Mouse (Mus musculus): ENCODE measurements around the gene Dbn1. TPM values are rescaled to one million over a fixed set of nuclear protein-coding genes. Genes with fewer than 3 reads are reported as not detected.

Gene Dbn1
- total RNA-seq, 2 experiments from 2014 or later, result 16.0 to 18.0 TPM

DNA sequence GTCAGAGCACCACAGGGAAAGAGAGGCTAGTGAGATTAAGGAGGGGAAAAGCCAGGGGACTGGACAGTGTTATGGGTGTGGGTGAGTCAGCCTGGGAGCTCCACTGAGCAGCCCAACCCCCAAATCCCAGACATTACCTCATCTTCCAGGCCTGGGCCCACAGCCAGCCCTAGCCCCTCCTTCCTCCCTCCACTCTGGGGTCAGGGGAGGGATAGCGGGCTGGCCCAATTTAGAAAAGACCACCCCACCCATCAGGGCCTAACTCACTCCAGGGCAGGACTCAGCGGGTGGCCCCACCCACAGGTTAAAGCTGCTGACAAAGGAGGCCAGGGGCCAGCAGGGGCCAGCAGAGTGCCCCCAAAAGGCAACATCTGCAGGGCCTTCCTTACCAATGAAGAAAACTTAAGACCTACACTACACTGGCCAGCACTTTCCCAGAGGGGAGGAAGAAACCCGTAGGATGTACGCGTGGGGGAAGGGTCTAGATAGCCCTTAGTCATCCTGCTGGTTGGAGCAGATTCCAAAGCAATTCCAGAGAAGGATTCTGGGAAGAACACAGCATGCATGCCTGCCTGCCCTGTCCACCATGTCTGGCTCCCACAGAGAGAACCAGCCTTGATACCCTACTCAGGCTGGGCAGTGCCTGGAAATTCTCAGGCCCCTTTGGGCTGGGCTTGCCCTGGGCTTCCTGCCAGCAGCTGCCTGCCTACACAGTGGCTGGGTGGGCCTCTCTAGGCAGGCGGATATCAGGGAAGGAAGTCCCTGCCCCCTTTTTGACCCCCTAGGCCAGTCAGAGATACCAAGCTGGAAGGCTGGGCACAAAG is 23.0 kb upstream of the Dbn1 start:
- DNase-seq, result peak; percentile 69 to 84

DNA sequence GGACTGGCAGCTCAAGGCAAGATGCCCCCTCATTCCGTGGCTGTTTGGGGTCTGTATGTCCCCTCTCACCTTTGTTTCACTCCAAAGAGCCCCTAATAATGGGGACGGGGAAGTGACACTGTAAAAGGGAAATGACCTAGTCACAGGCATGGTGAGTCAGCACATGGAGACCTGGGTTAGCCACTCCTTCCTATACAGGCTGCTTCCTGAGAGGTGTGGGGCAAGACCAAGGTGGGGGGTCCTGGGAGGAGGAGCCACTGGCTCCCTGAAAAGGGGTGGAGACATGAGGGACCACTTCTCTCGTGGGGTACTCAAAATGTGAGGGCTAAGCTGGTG is 22.4 kb upstream of the Dbn1 start:
- DNase-seq, result no peak

DNA sequence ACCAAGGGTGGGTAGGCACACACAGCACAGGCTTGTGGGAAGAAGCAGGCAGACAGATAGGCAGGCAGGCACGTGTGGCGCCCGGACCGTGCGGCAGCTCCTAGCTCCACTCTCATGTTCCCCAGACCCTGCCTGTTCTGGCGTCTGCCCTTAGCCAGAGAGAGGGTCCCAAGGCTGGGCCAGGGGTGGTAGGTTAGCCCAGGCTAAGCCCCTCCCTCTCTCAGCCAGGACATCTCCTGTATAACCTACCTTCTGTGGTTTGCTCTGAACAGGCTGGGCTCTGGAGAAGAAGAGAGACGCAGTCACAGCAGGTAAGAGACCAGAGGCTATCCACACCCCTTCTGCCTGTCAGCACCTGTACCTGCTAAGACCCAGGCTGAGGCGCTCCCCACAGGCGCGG is 20.6 kb upstream of the Dbn1 start:
- DNase-seq, result no peak

DNA sequence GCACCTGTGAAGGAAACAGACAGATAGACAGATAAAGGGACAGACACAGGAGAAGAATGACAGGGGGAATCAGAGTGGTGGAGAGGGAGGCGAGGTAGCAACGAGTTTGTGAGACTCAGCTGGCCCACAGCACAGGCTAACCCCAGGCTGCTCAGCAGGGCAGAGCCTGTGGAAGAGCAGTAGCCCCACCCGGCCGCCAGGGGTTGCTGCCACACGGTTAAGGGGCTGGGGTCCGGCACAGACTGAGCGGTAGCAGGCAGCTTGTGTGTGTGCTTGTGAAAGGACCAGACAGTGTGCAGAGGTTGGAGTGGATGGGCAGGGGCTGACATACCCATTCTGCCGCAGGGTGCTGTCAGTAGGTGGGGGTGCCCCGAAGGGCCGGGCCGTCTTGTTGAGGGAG is 20.0 kb upstream of the Dbn1 start:
- DNase-seq, result no peak

DNA sequence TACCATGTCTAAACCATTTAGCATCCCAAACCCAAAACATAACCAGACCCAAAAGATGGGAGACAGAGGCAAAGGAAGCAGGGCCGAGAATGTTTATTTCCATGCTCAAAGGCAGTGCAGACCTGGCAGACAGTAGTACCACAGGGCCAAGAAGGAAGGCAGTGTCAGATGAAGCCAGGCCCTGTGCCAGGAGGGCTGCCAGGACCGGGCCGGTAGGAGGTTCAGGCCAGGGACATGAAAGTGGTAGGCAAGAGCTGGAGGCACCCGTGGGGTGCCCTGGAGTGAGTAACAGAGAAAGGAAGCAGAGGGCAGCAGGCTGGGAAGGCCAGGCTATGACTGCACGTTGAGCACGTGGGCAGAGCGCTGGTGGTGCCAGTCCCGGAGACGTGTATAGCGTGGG is 18.8 kb upstream of the Dbn1 start:
- DNase-seq, result peak in 1 of 2 experiments; percentile 55

DNA sequence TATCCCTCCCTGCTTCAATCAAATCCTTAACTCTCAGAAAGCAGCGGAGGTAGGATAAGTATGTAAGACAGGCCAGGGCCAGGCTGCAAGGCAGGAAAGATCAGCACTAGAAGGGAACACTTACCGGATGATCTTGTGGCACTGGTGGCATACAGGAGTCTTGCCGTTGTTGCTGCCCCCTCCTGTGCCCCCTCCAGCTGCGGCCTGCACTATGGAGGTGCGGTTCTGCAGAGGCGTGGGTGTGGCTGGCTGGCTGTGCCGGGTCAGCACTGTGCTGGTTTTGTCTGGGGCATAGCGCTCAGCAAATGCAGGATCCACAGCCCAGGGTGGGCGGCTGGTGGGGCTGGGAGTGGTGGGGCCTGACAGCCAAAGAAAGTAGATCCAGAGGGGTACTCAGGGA is 17.9 kb upstream of the Dbn1 start:
- DNase-seq, result no peak

DNA sequence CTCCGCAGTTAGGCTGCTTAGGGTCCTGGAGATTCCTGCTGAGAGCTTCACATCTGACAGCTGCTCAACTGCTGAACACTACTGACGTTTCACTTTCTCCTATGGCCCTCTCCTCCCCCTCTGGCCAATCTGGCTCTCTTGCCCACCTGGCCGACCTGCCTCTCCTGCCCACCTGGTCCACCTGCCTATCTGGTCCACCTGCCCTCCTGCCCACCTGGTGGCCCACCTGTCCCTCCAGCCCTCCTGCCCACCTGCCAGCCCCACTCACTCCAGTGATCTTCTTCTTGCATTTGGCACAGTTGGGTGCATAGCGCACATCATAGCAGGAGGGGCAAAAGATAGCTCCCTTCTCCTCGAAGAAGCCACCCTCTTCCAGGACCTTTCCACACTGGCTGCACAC is 16.5 kb upstream of the Dbn1 start:
- DNase-seq, result no peak

DNA sequence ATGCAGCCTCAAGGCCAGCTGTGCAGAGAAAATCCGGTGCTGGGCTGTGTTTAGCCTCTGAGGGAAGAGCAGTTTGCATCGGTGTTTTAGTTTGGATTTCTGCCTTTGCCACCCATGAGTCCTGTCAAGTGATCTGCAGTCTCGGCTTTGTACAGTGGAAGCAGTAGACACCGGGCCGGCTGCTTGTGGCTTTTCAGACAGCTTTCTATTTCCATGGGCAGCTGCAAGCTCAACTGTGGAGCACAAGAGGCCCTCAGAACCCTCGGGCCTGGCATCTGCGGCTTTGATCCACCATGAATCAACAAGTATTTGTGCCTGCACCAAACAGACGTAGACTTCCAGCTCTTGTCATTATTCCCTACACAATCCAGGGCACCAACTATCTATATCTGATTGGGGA is 14.5 kb upstream of the Dbn1 start:
- DNase-seq, result no peak

DNA sequence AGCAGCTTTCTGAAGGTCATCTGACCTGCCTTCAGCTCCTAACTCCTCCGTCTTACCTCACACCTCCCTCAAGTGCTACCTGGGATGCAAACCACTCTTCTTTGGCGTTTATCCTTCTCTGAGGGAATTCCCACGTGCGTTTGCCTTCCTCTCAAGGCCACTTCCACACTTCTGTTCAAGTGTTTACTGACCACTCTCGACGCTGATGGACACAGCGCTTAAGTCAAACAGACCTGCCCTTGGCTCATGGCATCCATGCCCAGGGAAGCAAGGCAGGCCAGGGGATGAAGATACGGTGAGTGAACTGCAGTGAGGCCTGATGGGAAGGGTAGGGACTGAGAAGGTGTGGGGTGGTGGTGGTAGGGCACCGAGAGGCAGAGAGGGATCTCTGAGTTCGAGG is 12.7 kb upstream of the Dbn1 start:
- no peak for DNase-seq

DNA sequence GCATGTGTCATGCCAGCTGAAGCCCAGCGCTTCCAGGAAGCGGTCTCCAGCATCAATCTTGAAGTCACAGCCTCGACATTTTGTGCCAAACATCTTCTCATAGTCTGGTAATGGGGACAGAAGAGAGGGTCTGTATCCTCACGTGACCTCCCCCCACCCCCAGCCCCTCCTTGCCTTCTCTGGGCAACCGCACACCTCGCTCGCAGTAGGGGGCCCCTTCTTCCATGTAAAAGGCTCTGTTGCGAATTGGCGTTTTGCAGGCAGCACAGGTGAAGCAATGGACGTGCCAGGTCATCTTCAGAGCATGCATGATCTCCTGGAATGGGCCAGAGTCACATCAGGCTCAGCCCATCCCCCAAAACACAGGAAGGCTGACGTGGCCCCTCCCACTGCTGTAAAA is 11.0 kb upstream of the Dbn1 start:
- DNase-seq, result no peak

DNA sequence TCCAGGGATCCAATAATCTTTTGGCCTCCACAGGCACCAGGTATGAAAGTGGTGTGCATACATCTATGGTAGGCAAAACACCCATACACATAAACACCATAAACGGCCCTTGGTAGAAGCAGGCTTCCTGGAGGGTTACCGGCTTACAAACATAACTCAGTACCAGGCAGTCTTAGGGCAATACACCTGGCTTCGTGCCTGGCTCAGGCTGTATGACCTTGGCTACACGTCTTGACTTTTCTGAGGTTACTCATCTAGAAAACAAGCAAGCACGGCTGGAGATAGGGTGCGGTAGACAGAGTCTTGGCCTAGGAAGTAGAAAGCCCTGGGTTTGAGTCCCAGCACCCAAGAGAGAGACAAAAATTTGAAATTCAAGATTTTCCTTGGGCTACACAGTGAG is 8.8 kb upstream of the Dbn1 start:
- DNase-seq, result peak; percentile 31 to 57

DNA sequence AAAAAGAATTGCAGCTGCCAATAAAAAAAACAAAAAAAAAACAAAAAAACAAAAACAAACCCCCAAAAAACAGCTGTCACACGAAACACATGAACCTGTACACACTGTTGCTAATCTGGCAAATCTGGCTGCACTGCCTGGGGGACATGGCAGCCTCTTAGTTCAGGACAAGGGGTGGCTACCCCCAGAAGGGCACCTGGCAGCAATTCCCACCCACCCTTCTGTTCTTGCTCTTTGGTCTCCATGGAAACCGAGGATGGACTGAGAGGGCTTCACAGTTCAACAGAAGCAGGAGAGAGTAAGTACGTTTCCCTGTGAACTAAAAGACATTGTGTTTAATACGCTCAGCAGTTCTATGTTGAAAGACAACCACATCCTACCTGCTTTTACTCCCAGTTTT is 7.8 kb upstream of the Dbn1 start:
- no peak for DNase-seq

DNA sequence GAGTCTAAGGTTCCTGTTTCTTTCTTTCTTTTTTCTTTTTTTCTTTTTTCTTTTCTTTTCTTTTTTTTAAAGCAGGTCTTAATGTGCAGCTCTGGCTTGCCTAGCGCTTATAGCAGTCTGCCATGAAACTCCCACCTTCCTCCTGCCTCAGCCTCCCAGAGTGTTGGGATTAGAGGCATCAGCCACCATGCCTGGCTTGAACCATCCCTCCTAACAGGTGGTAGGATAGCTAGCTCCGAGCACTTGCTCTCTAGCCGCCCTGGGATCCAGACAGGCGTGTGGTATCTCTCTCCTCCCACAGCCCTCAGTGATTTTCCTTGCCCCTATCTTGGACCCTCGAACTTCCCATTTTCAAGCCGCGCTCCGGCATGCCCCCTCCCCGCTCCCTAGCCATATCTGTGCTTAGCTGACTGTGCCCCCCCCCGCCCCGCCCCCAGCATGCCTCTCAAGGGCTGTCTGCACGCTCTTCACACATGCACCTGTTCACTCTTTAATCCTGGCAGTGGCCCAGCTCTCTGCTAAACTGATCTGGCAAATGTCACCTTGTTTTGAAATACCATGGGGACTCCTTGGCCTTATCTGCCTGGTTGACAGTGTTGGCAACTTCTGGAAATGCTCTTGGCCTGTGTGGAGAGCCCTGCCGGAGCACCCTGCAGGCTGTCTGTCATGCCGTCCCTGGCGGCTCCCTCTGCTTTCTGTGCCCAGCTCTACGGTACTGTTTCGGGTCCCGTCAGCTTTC is 7.1 kb upstream of the Dbn1 start:
- peak; percentile 41 to 66 for DNase-seq

DNA sequence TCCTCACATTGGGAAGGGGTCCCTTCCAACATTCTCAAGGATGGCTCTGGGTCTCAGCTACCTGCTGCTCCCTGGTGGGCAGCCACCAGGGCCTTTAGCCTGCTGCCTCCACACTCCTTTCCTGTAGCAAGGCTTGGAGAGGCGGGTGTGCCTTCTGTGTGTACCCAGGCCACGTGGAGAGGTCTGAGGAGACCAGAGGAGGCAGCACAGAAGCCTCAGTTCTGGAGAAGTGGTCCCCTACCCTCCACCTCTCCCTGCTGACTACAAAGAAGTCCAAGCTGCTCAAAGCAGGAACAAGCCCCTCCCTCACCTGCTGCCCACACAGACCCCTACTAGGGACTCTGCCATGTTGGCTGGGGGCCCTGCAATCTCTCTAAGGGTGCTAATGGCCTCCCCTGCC is 6.3 kb upstream of the Dbn1 start:
- DNase-seq, result no peak

DNA sequence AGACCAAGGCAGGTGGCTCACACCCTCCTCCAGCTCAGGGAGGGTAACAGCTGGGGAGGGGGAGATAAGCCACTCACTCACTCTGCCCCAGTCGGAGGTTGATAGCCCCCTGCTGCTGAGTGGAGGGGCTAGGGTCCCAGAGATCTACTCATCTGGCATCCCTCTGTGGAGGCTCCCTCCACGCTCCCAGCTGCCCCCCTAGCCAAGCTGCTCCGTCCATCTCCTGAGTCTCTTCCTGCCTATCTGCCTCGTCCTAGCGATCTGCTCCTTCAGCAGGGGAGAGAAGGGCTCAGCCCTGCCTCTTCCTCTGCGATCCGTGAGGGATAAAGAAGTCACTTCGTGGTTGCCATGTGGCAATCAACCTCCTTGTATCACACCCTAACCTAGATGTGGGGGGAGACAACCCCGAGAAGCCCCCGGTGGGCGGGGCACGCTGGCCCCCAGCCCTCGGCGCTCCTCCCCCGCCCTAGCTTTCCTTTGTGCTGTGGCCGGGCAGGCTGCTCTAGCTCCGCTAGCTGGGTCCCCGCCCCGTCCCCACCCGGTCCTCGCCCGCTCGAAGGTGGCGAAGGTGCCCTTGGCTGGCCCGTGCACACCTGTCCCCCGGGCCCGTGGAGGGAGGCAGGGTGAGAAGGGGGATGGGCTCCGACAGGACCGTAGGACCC is 864 bp downstream of the Dbn1 start:
- DNase-seq, result peak in 1 of 2 experiments; percentile 56

DNA sequence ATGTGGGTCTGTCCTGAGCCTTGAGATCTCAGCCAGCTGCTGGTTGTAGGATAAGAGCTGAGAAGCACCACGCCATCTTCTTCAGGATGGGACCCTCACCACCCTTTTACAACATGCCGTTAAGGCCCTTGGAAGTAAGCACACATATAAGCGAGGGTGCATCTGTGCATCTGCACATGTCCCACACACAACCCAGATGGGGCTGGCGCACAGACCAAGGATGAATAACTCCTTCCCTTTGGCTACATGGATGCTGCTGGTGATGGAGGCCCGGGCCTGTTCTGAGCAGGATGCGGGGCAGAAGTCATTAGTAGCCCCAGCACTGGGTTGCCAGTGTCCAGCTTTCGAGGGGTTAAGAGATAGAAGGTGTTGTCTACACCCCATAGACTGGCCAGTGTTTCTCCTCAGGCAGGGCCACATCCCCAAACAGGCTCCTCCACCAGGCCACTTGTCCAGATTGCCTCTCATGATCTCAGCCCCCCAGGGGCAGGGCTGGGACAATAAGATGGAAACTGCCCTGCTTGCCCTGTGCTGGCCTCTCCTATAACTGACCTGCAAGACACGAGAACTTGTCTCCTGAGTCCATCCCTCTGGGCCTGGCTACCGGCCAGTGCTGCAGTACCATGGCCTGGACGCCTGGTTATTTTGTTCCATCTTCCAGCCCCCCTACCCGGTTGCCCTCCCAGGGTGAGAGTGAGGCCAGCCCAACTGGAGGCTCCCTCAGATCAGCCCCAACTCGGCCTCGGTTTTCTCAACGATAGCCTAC is 1.7 kb downstream of the Dbn1 start:
- no peak for DNase-seq

DNA sequence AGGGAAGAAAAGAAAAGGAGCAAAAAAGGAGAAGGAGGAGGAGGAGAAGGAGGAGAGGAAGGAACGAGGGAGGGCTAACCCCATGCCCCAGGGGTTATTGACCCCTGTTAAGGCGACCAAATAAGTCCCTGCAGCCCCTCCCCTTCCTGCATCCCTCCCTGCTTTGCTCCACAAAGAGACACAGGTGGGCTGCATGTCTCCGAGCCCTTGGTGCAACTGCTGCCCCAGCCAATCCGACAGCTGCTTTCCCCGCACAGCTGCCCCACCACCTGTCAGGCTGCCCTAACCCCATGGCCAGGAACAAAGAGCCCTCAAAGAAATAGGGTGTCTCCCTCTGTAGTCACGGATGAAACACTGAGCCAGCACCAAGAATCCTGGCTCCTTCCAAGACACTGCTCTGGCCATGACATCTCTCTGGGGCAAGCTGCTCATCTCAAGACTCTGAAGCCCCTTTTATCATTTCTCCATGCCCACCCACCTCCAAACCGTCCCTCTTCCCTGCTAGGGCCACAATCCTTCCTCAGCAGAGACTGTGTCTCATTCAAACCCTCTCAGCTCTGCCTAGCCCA is 3.3 kb downstream of the Dbn1 start:
- DNase-seq, result no peak

DNA sequence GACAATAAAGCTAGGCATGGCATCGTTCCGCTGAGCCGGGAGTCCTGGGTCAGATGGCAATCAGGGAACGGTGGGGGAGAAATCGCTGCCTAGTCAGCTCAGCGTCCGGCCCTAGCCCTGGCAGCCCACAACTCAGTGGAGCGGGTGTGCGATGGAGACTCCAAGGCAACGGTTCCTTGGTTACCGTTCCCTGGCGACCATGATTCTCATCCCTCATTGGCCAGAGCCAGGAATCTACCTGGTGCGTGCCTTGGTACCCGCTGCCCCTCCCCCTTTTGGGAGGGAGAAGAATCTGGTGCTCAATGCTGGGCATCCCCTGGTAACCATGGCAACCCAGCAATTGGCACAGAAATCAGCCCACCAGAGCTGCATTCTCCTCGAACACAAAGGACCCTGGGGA is 4.3 kb downstream of the Dbn1 start:
- DNase-seq, result no peak

DNA sequence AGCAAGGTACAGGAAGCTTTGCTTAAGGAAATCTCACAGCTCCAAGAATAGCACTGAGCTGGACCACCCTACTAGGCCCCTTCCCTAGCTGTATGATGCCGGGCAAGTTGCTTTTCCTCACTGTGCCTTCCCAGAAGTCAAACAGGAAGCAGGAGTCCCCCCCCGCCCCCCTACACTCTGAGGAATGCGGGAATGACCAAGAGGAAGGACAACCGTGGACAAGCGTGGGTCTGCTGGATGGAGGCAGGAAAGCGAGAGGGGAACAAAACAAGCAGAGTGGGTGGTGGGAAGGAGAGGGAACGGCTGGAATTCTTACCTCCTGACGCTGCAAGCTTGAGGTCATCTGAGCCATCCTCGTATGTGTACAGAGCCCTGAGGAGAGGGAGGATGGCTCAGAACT is 4.8 kb downstream of the Dbn1 start:
- DNase-seq, result no peak

DNA sequence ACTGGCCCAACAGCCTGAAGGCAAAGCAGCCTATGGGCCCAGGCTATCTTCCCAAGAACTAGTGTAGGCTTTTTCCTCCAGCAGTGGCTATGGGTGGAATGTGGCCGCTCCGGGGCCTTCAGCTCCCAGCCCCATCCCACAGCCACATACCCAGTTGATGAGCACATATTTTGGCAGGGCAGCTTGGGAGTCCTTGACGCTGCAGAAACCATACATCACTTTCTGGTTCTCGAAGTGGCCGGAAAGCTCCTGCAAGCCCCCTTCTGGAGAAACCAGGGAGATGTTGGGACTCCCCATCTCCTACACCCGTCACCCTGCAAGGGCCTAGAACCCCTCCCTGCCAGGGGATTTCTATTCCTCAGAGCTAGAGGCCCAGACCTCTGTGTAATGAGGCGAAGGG is 5.4 kb downstream of the Dbn1 start:
- peak; percentile 68 to 76 for DNase-seq

DNA sequence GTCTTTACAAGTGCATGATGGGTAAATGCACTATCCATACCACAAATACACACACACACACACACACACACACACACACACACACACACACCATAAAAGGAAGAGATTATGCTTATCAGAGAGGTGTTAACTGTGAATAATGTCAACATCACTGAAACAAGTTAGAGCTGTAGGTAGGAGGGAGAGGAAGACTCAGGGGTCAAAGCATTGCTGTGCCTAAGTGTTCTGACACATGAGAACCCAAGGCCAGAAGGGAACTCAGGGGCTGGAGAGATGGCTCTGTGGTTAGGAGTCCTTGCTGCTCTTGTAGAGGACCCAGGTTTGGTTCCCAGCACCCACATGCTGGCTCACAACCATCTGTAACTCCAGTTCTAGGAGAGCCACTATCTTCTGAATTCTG is 8.0 kb downstream of the Dbn1 start:
- DNase-seq, result no peak

DNA sequence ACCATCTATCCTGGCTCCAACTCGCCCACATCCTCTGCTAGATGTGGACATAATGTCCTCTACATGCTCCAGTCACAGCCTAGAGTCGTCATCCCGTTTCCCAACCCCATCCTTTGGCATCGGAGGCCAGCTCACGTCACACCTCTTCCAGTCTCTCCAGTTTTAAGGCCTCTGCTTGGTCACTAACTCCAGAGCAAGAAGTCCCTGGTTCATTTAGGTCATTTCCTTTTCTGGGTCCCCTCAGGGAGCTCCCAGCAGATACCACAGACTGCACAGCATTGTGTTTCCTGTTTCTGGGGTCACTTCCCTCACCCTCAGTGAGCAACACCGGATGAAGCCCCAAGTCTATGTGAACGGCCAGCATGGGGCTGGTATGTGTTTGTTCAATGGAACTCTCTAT is 8.9 kb downstream of the Dbn1 start:
- DNase-seq, result no peak

Measured in adrenal gland, postnatal 36 days (tissue).